Mouse (Mus musculus): ENCODE measurements at regions not wholly inside any gene's neighbourhood (a gene's known extent, or its start where the extent isn't known, plus 50 kb on each side); places are given as distances from the start of the nearest gene placed in this dataset.
A peak's percentile ranks its signal among the peaks of the same experiment; 100 is the strongest.

GRCm38 (mm10) chr16:12359116-12359515, 375.2 kb downstream of the Shisa9 start:
- no peak for DNase-seq (ENCODE audit: low spot score in 2 of 2)

GRCm38 (mm10) chr16:12389545-12389944, 405.6 kb downstream of the Shisa9 start:
- no peak for DNase-seq (ENCODE audit: low spot score in 2 of 2)

GRCm38 (mm10) chr16:12435697-12436221, 451.8 kb downstream of the Shisa9 start:
- no peak for DNase-seq (ENCODE audit: low spot score in 2 of 2)

- DNase-seq (ENCODE audit: low spot score in 2 of 2): no peak
Measured at GRCm38 (mm10) chr16:12438622-12439021, 454.7 kb downstream of the Shisa9 start.

- peak in 1 of 2 experiments; percentile 18 for DNase-seq (ENCODE audit: low spot score in 2 of 2)
Measured at GRCm38 (mm10) chr16:12454791-12455190, 470.9 kb downstream of the Shisa9 start.
